Mouse (Mus musculus) midbrain, postnatal 0 days (tissue): ENCODE measurements around the gene Mvp. TPM values are rescaled to one million over a fixed set of nuclear protein-coding genes. Genes with fewer than 3 reads are reported as not detected.

Experiments used
- ATAC-seq: fragments of 200-750 bp; cut with Nextera tagmentation; 2 replicates; pipeline ENCODE4 v1.8.0; 2017; ENCODE audit warnings: moderate number of reproducible peaks, mild to moderate bottlenecking, moderate TSS enrichment, moderate library complexity; ENCODE audit not compliant: low FRiP score
- DNase-seq: peaks from one replicate; pipeline ENCODE4 v3.0.0-alpha.2; 2015; ENCODE audit warnings: low spot score
- H3K27ac ChIP-seq: fragments of 300-500 bp; sonication (generic); 2 replicates; pipeline ENCODE4 v1.5.1; 2014; ENCODE audit warnings: low read depth, mild to moderate bottlenecking, low read length, mixed read lengths
- H3K27me3 ChIP-seq: fragments of 300-500 bp; sonication (generic); 2 replicates; pipeline ENCODE4 v1.6.1; 2014; ENCODE audit warnings: low read length, control low read depth, mixed read lengths; ENCODE audit not compliant: insufficient read depth
- H3K36me3 ChIP-seq: fragments of 300-500 bp; sonication (generic); 2 replicates; pipeline ENCODE4 v1.6.1; 2014; ENCODE audit warnings: low read length, control low read depth, mixed read lengths; ENCODE audit not compliant: insufficient read depth
- H3K4me1 ChIP-seq: fragments of 300-500 bp; sonication (generic); 2 replicates; pipeline ENCODE4 v1.6.1; 2014; ENCODE audit warnings: mild to moderate bottlenecking, control low read depth, antibody characterized with exemption, low read length, mixed read lengths; ENCODE audit not compliant: insufficient read depth
- H3K4me2 ChIP-seq: fragments of 300-500 bp; sonication (generic); 2 replicates; pipeline ENCODE4 v1.6.1; 2014; ENCODE audit warnings: low read depth, mild to moderate bottlenecking, low read length, mixed read lengths; ENCODE audit not compliant: poor library complexity, severe bottlenecking
- H3K4me3 ChIP-seq: fragments of 300-500 bp; sonication (generic); 2 replicates; pipeline ENCODE4 v1.5.1; 2014; ENCODE audit warnings: low read depth, mild to moderate bottlenecking, low read length, moderate library complexity
- H3K9ac ChIP-seq: fragments of 300-500 bp; sonication (generic); replicated peaks from 2 replicates; pipeline ENCODE4 v1.6.1; 2014; ENCODE audit warnings: mild to moderate bottlenecking, low read length, moderate library complexity, mixed read lengths; ENCODE audit not compliant: poor library complexity, severe bottlenecking
- H3K9me3 ChIP-seq: fragments of 300-500 bp; sonication (generic); 2 replicates; pipeline ENCODE4 v1.6.1; 2016; ENCODE audit warnings: low read length, control low read depth
- CTCF ChIP-seq: IDR thresholded peaks from 2 replicates; pipeline ENCODE4 v1.5.1; 2016; ENCODE audit warnings: antibody characterized with exemption, mild to moderate bottlenecking
- WGBS: fragments of 180-500 bp; shearing (Covaris S2); extraction: QIAGEN DNeasy Blood & Tissue Kit; methylation state at CpG from one replicate; pipeline ENCODE4 v1.1.7; 2014; 5-methylcytosine and 5-hydroxymethylcytosine counted together
- polyA plus RNA-seq: library from polyadenylated mRNA; unstranded; fragments of >200 nt; fragmentation: Nextera tagmentation; extraction: Ambion mirVana; gene quantifications from 2 replicates; pipeline ENCODE4 v1.2.1, GENCODE M21; 2015
- total RNA-seq: library from RNA; depleted of rRNA; stranded (reverse); fragments of >200 nt; gene quantifications from 2 replicates; pipeline ENCODE4 v1.2.3, GENCODE M21; 2014

Mvp gene
- total and polyA plus RNA-seq, 2 experiments from 2014 or later = 4.2 to 4.4 TPM

DNA sequence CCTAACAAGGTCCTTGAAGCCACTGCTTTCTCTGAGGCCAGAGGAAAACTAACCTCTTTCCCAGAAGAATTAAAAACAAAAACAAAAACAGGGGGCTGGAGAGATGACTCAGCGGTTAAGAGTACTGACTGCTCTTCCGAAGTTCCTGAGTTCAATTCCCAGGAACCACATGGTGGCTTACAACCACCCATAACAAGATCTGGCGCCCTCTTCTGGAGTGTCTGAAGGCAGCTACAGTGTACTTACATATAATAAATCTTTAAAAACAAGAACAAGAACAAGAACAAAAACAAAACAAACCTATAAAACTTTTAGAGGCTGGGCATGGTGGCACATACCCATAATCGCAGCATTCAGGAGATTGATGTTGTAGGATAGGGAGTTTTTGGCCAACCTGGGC is 18.0 kb downstream of the Mvp start:
- Histone ChIP-seq H3K9ac (no peak overlapping the region), H3K9me3 (no peaks in the 10 kb centered on the region), H3K4me2 (no peak overlapping the region), H3K4me3 (no peak overlapping the region), H3K4me1 (no peaks in the 10 kb centered on the region), H3K27ac (no peak overlapping the region), H3K27me3 (no peaks in the 10 kb centered on the region), H3K36me3 (no peaks in the 10 kb centered on the region)
- WGBS = 77% methylated on average over 4 of the region's 4 CpGs
- TF ChIP-seq CTCF = no peak
- no peak for ATAC-seq
- DNase-seq = no peak

DNA sequence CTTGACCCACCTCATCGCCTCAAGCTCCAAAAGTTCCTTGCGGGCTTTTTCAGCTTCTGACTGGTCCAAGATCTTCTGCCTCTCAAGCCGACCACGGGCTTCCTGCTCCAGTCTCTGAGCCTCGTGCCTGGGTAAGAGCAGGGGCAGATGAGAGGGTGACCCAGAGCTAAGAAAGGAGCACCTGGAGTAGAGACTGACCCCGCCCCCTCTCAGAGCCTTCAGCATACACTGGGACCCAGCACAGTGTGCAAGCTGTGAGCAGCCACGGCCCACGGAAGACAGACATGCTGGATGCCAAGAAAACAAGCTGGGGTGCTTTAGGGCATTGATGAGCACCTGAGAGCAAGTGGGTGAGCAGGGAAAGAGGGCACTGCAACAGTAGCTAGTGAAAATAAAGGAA is 25.6 kb downstream of the Mvp start:
- H3K27me3 ChIP-seq = no peaks in the 10 kb centered on the region
- 76% methylated on average over 8 of the region's 8 CpGs for WGBS
- no peaks in the 10 kb centered on the region for H3K4me1 ChIP-seq
- no peaks in the 10 kb centered on the region for H3K9me3 ChIP-seq
- no peak overlapping the region for H3K4me3 ChIP-seq
- ATAC-seq (no peak), DNase-seq (no peak)
- no peak for TF ChIP-seq CTCF
- no peaks in the 10 kb centered on the region for H3K36me3 ChIP-seq
- H3K27ac ChIP-seq = no peak overlapping the region
- H3K4me2 ChIP-seq = no peak overlapping the region
- H3K9ac ChIP-seq = no peak overlapping the region

DNA sequence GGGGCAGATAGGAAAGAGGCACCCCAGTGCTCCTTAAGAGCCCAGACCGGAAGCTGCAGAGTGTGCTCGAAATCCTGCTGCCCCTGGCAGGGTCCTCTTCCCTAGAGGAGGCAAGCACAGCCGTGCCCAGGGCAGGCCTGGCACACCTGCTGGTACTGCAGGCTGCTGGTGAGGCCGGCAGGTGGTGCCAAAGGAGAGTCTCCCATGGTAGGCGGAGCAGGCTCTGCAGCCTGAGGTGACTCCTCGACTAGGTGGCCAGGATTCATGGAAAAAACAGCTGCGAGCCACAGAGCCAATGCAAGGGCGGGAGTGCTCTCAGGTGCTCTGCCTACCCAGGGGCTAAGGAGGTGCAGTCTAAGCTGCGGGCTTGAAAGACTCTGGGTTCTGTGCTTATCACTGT is 28.1 kb downstream of the Mvp start:
- no peak overlapping the region for H3K4me2 ChIP-seq
- ATAC-seq = no peak
- DNase-seq = peak; percentile 40
- peak; percentile 68 for TF ChIP-seq CTCF
- 45% methylated on average over 9 of the region's 9 CpGs for WGBS
- no peak overlapping the region for H3K27ac ChIP-seq
- H3K4me1 ChIP-seq = no peaks in the 10 kb centered on the region
- no peak overlapping the region for H3K4me3 ChIP-seq
- H3K27me3 ChIP-seq = no peaks in the 10 kb centered on the region
- no peak overlapping the region for H3K9ac ChIP-seq
- no peaks in the 10 kb centered on the region for H3K9me3 ChIP-seq
- 0 out of 2 replicates have a peak, but pooled peaks cover 5% of the 10 kb centered on the region for H3K36me3 ChIP-seq

DNA sequence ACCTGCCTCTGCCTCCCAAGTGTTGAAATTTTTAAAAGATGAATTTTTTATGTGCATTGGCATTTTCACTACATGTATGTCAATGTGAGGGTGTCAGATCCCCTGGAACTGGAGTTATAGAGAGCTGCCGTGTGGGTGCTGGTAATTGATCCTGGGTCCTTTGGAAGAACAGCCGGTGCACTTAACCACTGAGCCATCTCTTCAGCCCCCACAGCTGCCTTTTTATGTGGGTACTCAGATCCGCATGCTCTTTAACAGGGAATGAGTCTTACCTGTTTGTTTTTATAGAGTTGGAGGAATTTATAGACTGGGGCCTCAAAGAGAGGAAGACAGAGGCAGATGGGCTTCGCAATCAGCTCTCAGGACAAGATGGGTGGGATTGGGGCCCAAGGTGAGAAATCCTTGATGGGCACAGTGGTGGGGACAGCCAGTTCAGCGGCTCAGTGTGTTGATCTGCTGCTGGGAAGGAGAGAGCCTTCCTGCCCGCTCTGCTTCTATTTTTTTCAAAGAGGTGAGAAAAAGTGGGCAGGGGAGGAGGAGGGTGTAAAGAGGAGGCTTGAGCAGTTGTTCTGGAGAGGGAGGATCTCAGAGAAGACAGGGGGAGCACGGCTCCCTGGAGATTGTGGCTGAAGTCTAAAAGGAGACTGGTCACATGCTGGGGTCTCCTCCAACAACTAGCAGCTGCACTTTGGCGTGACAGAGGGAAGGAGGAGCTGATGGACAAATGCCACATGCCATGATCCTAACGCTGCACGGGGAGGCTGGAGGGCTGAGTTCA is 29.6 kb downstream of the Mvp start:
- Histone ChIP-seq H3K4me3 (no peak overlapping the region), H3K27me3 (no peaks in the 10 kb centered on the region), H3K9me3 (no peaks in the 10 kb centered on the region), H3K27ac (no peak overlapping the region), H3K4me2 (no peak overlapping the region), H3K9ac (no peak overlapping the region), H3K4me1 (no peaks in the 10 kb centered on the region), H3K36me3 (peaks cover 13% of the 10 kb centered on the region)
- DNase-seq (no peak), ATAC-seq (no peak)
- 60% methylated on average over 10 of the region's 10 CpGs for WGBS
- no peak for TF ChIP-seq CTCF

DNA sequence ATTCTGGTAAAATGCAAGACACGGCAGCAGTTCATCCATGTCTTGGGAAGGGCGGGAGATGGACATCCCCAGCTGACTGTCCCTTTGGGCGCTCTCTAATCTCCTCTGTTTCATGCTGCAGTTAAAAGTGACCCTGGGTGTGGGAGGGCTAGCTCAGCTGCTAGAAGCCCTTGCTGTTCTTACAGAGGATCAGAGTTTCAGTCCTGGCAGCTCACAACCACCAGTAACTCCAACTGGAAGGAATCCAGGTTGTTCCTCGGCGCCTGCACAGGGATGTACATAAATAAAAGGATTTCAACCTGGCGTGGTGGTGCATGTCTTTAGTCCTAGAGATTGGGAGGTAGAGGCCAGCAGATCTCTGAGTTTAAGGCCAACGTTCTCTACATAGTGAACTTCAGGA is 31.3 kb downstream of the Mvp start:
- ATAC-seq = no peak
- H3K9ac ChIP-seq = no peak overlapping the region
- no peak overlapping the region for H3K4me2 ChIP-seq
- H3K9me3 ChIP-seq = no peaks in the 10 kb centered on the region
- WGBS = 80% methylated on average over 7 of the region's 7 CpGs
- no peak overlapping the region for H3K27ac ChIP-seq
- no peak for DNase-seq
- H3K4me3 ChIP-seq = no peak overlapping the region
- H3K27me3 ChIP-seq = no peaks in the 10 kb centered on the region
- no peak for TF ChIP-seq CTCF
- no peaks in the 10 kb centered on the region for H3K4me1 ChIP-seq
- peaks cover 28% of the 10 kb centered on the region for H3K36me3 ChIP-seq

DNA sequence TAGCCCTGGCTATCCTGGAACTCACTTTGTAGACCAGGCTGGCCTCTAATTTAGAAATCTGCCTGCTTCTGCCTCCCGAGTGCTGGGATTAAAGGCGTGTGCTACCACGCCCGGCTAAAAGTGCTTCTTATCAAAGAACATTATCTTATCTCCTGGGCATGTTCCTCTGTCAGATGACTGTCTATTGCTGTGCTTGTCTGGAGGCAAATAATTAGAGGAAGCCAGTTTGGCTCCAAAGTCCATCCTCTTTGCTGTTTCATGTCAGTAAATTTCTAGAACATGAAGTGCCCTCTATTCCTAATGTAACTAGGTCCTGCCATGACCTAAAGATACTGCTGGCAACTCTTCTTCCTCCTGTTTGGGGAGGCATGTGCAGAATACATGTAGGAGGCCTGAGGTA is 32.4 kb downstream of the Mvp start:
- H3K9me3 ChIP-seq = no peaks in the 10 kb centered on the region
- 91% methylated on average over 4 of the region's 4 CpGs for WGBS
- H3K4me2 ChIP-seq = no peak overlapping the region
- H3K9ac ChIP-seq = no peak overlapping the region
- no peak for DNase-seq
- no peak for TF ChIP-seq CTCF
- no peak for ATAC-seq
- no peaks in the 10 kb centered on the region for H3K27me3 ChIP-seq
- peaks cover 28% of the 10 kb centered on the region for H3K36me3 ChIP-seq
- H3K4me1 ChIP-seq = peaks cover 1% of the 10 kb centered on the region; the same call in 1 of the 2 replicates
- no peak overlapping the region for H3K27ac ChIP-seq
- H3K4me3 ChIP-seq = no peak overlapping the region
